Mouse (Mus musculus) kidney, adult 2 months (tissue): ENCODE measurements at regions not wholly inside any gene's neighbourhood (a gene's known extent, or its start where the extent isn't known, plus 50 kb on each side); places are given as distances from the start of the nearest gene placed in this dataset.

Source experiments
- CTCF ChIP-seq: fragments of 200-500 bp; conservative IDR thresholded peaks from 2 replicates; pipeline ENCODE4 v1.5.1; 2011; ENCODE audit warnings: low read depth, mild to moderate bottlenecking, control low read depth, low read length, moderate library complexity, mixed read lengths; ENCODE audit not compliant: insufficient read depth, insufficient read length
- POLR2A ChIP-seq: fragments of 200-500 bp; IDR thresholded peaks from one replicate; pipeline ENCODE4 v1.6.1; 2011; ENCODE audit warnings: low read depth, low read length, control low read depth

DNA sequence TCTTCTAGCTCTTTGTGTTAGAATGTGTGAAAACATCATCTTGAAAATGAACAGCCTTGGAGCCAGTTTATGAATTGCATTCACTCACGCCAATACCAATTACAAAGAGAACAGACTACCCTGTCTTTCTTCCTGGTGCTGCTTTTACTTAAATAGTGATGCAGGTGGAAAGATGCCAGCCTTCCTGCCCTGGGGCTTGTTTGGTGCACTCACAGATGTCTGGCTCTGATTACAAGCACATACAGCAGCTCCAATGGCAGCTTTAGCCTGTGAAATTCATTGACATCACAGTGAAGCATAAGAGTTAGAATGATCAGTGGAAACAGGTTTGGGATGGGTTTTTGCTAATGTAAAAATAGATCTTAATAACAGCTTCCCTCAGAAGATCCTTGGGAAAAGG lies 1579.1 kb downstream of the Efna5 start:
- no peak for TF ChIP-seq CTCF
- TF ChIP-seq POLR2A: no peak
